Mouse (Mus musculus) urinary bladder, postnatal 25 days (tissue): ENCODE measurements around the gene Fosb.
A peak's percentile ranks its signal among the peaks of the same experiment; 100 is the strongest.
"Not testable (repeated sequence)": the region's sequence is repeated elsewhere in the genome, so short reads cannot be mapped to it uniquely, and the experiment has no call there.

Experiments
- DNase-seq: peaks from one replicate; pipeline ENCODE4 v3.0.0; 2022; ENCODE audit warnings: low spot score

Gene Fosb

DNA sequence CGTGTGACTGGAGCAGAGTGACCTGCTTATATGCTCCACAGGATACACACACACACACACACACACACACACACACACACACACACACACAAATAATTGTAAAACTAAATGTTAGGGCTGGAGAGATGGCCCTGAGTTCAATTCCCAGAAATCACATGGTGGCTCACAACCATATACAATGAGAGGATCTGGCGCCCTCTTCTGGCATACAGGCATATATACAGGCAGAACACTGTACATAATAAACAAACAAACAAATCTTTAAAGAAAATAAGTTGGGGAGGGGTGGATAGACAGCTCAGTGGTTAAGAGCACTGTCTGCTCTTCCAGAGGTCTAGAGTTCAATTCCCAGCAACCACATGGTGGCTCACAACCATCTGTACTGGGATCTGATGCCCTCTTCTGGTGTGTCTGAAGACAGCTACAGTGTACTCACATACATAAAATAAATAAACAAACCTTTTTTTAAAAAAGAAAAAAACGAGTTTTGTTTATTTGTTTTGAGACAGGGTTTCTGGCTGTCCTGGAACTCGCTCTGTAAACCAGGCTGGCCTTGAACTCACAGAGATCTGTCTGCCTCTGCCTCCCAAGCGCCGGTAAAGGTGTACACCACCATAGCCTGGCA is 28.1 kb downstream of the Fosb start:
- not testable (repeated sequence) for DNase-seq

DNA sequence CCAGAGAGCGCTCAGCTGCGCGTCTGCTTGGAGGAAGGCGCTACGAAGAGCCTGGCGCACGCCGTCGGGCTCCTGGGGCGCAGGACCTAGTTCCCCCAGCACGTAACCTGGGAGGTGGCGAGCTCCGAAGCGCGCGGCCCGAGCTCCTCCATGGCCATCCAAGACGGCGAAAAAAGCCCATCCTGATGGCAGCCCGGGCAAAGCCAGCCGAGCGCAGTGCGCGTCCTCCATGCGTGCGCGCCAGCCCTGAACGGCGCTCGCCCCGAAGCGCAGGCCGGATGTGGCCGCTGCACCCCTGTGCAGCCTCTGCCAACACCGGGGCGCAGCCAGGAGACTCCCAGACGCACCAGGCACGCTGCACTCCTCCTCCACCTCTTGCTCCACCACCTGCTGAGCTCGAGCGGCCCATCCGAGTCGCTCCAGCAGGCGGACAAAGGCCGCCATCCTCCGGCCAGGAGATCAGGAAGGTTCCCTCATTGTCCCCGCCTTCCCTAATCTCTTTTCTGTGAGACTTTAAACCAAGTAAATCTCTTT is 30.2 kb downstream of the Fosb start, which contains the start of gene Ppm1n:
Gene Ppm1n (minus strand): TSS at position 484 of the 534 bp plus-strand sequence.
- DNase-seq, result no peak

DNA sequence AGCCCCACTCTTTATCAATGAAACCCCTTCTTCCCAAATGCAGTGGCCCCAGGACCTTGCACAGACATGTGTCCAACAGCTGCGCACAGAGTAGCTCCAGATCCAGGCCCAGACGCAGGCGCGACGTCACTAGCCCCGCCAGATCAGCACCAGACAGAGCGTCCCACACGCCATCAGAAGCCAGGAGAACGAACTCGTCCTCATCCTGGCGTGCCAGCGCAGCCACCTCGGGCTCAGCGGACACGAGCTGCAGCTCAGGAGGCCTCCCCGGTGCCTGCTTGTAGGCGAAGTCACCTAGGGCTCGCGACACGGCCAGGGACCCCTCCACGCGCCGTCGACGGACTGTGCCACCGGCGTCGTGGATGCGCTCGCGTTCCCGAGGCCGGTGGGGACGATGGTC is 30.8 kb downstream of the Fosb start:
- no peak for DNase-seq

DNA sequence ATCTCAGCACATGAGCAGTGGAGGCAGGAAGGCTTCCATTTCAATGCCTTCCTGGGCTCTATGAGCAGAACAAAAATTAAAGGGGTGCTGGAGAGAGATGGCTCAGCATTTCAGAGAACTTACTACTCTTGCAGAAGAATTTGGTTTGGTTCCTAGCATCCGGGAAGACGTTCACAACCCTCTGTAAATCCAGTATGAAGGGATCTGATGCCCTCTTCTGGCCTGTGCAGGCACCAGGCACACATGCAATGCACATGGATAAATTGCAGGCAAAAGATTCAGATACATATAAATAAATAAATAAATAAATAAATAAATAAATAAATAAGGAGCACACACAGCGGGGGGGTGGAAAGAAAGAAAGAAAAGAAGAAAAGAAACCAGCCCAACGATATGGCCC is 33.6 kb downstream of the Fosb start:
- DNase-seq, result no peak

DNA sequence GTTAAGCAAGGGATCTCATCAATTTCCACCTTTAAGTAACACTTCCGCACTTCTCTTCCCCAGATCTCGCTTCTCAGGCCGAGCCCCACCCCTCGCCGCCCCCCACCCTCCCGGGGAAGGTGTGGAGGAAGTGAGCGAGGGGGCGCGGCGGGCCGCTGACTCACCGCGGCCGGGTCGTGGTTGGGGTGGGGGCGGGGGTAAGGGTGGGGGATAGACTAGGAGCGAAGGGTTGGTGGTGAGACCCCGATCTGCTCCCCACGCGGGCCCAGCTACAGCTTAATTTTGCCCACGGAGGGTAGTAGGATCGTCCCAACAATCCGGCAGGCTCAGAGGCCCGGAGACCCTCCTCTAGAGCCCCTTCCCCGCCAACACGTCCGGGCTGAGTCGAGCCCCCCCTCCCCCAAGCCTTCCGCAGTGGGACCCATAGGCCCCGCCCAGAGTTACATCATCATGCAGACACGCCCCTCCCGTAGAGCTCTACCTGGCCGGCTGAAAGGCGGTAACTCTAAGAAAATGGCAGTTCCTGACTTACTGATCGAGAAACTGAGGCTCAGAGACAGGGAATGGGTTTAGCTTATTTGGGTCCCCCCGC is 37.6 kb downstream of the Fosb start:
- peak; percentile 75 for DNase-seq

DNA sequence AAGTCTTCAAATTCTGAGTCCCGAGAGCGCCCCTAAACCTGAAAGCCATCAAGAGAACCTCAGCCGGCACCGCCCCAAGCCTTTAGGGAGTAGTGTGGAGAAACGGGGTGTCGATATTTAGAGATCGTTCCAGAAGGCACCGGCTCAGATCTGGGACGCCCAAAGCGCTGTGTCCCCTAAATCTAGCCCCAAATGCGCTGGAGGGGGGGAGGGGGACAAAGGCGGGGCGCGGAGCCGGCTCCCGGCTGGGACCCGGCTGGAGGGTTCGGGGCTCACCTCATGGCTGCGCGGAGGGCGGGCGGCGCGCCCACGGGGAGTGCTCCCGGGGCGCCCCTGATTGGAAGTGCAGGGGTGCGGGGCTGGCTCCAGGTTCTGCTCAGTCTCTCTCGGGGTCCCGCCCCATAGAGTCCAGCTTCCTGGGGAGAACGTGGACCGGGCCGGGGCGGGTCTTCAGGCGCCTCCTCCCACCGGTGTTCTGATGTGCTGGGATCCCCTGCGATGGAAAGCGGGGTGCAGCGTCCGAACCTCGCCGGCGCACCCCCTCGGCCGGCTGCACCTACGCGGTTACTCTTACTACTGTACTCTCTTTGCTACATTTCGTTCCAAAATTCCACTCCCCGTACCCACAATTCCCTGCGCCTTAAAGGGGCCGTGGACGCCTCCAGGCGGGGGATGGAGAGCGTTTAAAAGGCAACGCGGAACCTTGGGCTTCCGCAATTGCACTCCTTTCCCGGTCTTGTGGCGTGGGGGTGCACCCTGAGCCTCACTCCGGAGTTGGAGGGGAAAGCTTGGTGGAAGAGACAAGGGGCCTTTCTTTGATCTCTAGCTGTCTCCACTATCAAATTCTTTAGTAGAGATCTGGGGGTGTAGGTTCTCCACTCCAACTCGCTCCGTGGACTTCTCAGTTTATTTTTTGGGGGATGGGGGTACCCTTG is 38.3 kb downstream of the Fosb start, which contains the start of gene Vasp:
Gene Vasp (minus strand): TSS at position 580 of the 935 bp plus-strand sequence.
- DNase-seq, result peak; percentile 80

DNA sequence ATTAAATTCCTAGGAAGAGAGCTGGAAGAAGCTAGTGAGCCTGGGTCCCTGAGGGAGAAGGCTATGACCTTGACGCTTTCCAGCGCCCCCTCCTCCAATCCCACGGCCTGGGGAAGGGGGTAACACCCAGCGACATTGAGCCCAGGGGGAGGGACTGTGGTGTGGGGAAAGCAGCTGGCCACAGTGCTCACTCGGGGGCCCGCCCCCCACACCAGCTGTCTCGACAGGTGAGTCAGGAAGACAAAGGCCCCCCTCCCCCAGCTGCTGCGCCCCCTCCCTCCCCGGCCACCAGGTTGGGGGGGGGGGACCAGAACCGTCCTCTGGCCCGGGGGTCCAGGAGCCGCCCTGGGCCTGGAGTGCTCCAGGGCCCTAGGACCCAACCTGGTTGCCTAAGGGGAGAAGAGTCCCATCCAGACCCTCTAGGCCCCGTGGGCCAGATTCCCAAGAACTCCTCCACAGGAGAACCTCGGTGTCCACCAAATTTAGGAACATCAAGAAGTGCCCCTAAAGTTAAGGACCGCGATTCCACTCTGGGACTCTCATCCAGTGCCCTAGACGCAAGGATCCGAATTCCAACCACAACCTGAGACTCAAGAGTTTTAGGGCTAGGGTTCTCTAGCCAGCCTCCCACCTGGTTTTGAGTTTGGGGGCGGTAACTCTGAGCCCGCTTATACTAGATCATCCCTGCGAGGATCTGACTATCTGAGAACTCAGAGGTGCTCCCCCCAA is 39.2 kb downstream of the Fosb start:
- DNase-seq, result no peak

DNA sequence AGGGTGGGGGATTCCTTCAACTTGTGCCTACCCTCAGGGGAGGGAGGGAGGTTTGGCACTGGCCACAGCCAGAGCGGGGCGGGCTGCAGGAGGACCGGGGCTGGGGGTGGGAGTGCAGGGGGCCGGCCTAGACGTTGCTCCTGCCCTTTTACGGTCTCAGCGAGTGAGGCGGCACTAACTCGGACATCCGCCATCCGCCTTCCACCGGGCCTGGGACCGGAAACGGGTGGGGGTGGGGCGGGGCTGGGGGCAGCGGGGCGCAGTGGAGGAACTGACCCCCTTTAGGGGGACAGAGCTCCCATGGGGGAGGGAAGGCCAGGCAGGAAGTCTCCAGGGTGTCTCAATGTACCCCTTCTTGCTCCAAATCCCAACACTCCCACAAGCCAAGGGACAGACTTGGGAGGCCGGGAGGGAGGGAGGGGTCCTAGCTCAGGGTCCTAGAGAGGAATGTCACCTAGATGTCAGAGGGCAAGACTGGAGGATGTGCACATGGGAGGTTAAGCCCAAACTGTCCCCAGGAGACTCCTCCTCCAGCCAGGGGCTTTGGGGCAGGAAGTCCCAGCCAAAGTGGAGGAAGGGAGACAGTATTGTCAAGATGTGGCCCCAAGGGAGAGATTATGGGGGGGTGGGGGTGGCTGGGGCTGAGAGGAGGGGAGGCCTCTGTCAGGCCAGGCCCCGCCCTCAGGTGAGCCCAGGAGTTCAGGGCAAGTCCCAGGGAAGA is 40.0 kb downstream of the Fosb start:
- peak; percentile 29 for DNase-seq

DNA sequence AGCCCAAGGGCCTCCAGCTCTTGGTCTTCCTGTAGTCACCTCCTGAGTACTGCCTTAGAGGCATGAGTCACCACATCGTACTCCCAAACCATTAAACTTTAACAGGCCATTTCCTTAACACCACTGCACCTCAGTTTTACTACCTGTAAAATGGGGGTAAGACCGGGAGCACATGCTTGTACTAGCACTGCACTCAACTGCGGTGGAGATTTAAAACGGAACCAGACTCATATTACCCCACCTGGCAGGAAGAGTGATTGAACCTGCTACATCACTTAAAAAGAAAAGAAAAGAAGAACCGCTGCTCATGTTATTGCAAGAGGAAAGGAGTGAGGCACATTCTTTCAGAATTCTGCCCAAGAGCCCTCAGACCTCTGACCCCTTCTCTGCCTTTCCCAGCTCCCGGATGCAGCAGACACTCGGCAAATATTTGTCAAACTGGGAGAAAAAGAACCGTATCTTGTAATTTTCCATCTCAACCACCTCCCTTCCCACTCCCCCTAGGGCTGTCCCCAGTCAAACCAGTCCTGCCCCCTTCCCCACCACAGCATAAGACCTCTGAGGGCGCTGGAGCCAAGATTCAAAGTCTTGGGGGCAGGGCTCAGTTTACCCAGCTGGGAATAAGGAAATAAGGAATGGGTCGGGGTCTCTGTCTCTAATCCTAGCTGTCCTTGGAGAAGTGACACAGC is 40.7 kb downstream of the Fosb start:
- no peak for DNase-seq

DNA sequence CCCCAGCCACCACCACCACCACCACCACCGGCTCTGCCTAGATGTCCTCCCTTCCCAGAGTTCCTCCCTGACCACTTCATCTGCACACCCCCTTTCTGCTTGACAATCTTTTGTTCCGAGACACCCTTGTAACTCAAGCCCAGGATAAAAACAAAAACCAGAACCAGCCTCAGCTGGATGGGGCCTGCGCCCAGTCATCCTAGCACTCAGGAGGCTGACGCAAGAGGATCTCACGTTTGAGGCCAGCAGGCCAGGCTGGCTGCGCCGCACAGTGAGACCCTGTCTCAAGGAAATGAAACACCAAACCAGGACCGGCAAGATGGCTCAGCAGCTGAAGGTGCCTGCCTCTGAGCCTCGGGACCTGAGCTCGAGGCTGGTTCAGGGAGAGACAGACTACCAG is 42.8 kb downstream of the Fosb start:
- DNase-seq, result no peak

DNA sequence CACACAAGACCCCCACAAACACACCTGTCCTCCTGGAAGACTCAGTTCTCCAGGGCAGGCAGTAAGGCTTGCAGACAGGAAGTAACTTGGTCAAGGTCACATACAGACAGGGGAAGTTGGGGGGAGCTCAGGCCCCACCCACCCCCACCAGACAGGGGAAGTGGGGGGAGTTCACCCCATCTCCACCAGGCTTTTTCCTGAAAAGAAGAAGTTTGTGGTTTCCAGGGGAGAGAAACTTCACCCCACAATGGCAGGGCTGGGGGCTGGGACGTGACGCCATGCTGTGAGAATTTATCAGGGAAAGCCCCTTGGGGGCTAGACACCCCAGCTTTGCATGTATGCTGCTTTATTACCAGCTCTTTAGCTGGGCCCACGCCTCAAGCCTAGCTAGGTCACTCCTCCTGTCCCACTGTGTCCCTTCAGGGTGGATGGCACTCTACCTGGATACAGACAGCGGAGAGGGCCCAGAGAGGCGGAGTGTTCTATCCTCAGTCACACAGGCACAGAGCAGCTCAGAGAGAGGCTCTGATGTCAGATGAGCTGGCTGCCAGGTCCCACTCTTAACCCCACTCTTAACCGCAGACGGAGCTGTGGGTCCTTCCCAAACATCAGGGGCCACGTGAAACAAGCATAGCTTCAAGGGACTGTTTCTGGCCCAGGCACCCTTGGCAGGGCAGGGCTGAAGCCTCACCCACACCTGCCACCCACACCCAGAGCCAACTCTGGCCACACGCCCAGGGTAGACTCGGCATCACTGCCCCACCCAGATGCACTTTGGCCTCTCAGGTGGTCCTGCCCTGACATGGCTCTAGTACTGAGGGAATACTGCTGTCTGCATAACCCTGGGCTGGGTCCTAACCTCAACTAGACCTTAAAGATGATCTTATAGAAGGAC is 43.7 kb downstream of the Fosb start:
- no peak for DNase-seq

DNA sequence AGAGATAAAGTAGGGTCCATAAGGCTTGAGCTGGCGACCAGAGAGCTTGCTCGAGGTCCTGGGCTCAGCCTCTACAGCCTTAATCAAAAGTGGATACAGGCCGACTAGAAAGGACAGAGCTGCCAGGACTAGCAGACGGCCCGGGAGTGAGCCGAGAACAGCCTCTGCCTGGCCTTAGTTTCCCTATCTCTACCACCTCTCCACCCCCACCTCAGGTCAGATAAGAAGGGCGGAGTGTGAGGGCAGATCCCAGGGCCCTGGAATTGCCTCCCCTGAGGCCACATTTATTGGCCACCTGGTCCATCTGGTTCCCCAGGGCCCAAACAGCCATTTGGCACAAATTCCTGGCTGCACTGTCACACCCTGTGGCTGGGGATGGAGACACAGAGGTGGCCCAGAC is 44.7 kb downstream of the Fosb start:
- DNase-seq, result no peak

DNA sequence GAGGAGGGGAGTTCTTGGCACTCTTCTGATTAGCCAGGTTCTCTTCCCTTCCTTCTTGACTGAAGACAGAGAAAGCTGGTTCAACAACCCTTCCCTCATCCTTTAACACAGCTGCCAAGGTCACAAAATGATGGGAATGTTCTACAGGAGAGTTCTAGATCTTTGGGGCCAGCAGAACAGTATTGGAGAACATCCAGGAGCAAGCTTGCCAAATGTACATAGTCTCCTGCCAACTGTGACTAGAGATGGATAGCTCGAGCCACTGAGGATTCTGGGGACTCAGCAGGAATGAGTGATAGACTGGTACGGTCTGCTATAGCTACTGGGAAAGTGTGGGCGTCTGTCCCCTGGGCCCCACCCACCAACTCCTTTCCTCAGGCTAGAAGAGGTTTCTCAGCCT is 51.5 kb downstream of the Fosb start:
- DNase-seq, result no peak

DNA sequence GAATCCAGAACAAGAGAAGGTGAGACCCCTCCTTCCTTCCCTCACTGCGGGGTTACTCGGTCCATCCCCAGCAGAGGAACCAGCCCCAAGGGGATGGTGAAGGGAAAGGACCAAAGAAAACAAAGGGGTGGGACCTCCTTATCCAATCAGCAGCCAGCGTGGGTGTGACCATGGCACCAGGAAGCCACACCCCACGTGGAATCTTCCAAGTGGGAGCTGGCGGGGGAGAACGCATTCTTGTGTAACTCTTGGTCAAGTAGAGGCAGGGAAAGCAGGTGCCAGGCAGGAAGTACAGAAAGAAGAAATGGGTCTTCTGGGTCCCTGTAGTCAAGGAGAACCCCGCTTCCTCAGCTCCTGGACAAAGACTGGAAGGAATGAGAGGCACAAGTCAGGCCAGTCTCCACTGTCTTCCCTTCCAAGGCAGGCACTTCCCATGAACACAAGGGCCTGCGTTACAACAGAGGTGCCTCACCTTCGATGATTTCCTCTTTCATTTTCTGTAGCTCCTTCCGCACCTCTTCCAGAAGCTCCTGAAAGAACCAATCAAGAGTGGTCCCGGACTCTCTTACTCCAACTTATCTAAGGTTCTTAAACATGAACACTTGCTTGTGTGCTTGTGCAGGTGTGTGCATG is 52.3 kb downstream of the Fosb start:
- peak; percentile 47 for DNase-seq

DNA sequence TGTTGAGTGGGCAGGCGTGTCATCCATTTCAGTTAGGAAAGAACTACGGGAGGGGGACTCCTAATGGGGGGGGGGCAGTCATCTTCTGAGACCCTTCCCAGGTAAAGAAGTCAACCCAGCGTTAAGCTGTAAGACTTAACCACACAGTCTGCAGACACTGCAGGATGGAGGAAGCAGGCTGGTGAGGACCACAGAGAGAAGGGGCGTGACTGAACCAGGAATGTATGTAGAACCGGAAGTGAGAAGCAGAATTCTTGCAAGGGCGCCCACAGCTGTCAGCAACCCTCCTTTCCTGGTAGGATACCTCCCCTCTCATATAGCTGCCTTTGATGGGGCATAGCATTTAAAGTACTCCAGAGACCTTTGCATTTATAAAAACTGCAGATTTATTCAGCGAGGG is 53.3 kb downstream of the Fosb start:
- DNase-seq, result no peak

DNA sequence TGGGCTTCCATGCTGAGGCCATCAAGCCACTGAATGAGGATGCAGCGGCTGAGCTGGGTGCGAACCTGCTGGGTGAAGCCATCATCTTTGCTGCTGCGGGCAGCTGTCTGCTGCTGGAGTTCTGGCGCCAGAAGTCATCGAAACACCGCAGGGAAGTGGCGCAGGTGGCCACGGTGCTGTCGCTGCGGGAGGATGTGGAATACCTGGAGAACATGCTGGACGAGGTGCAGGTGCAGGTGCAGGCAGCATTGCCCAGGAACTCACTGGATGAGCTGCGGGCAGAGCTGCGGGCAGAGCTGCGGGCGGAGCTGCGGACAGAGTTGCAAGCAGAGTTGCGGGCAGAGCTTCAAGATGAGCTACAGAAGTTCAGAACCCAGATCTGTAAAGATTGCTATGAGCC is 54.5 kb downstream of the Fosb start:
- no peak for DNase-seq

DNA sequence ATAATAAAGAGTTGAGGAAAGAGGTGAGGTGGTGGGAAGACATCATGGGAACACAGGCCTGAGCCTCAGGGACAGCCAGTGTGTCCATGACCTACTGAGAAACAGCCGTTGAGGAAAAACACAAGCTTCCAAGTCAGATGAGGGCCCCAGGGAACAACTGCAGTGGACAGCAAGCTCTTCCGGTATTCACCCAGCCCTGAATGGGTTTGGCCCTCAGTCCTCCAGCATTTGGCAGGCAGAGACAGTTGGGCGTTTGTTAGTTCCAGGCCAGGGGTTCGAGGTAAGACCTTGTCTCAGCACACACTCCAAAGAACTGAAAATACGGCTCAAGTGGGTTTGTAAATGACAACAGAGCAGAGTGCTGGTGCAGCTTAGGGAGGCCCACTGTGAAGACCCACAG is 56.4 kb downstream of the Fosb start:
- no peak for DNase-seq
